Comparison of ENCODE assay signal across 8 mouse cellular contexts in genomic region chr3:133600447-133601220, GRCm38 (mm10). TPM values are rescaled to one million over a fixed set of nuclear protein-coding genes. Genes with fewer than 3 reads are reported as not detected.
DNase-seq lines count a peak whose midpoint lies in the region; ATAC-seq lines count a peak whose summit lies in the region.

No protein-coding gene starts in this region.

- H3K27me3 ChIP-seq in embryonic facial prominence, embryonic 12.5 days, result no peaks in the 10 kb centered on the region
- H3K27me3 ChIP-seq in midbrain, embryonic 14.5 days (ENCODE audit: control insufficient read depth, insufficient read depth, low read length), result no peaks in the 10 kb centered on the region

- H3K4me2 ChIP-seq in embryonic facial prominence, embryonic 12.5 days (replicated peaks), result peak overlapping the region; percentile 23; the same call in 1 of the 2 replicates
- H3K4me2 ChIP-seq in midbrain, embryonic 14.5 days (ENCODE audit: low read length), result peak overlapping the region; percentile 37

- intact Hi-C loops in left cerebral cortex, postnatal 10 days (cut with DNase I), result no loop called here

- H3K4me3 ChIP-seq in embryonic facial prominence, embryonic 12.5 days, result no peak overlapping the region
- H3K4me3 ChIP-seq in midbrain, embryonic 14.5 days (replicated peaks; ENCODE audit: low read depth, low read length), result no peak overlapping the region

- ATAC-seq in embryonic facial prominence, embryonic 12.5 days (ENCODE audit: insufficient number of reproducible peaks, insufficient read depth, low FRiP score, low TSS enrichment), result no peak
- peak; percentile 58; the same call in 1 of the 2 replicates for ATAC-seq in granulocyte monocyte progenitor cell, adult 5-6 weeks (replicated peaks; ENCODE audit: poor library complexity, severe bottlenecking)
- ATAC-seq in midbrain, embryonic 14.5 days (ENCODE audit: low FRiP score, low TSS enrichment), result peak; percentile 32; the same call in 1 of the 2 replicates
- no peak for ATAC-seq in megakaryocyte-erythroid progenitor cell, adult 5-6 weeks (replicated peaks; ENCODE audit: low FRiP score, low TSS enrichment, poor library complexity, severe bottlenecking)

- H3K9me3 ChIP-seq in embryonic facial prominence, embryonic 12.5 days, result no peaks in the 10 kb centered on the region
- no peaks in the 10 kb centered on the region for H3K9me3 ChIP-seq in midbrain, embryonic 14.5 days (ENCODE audit: control insufficient read depth, low read length)

- H3K9ac ChIP-seq in embryonic facial prominence, embryonic 12.5 days, result 0 out of 2 replicates have a peak overlapping the region, but pooled peaks have one; percentile 15
- peak overlapping the region; percentile 30 for H3K9ac ChIP-seq in midbrain, embryonic 14.5 days (replicated peaks; ENCODE audit: low read length)

- 16% methylated on average over 11 of the region's 11 CpGs for WGBS in embryonic facial prominence, embryonic 12.5 days
- 12% methylated on average over 11 of the region's 11 CpGs for WGBS in midbrain, embryonic 14.5 days

- no peaks in the 10 kb centered on the region for H3K36me3 ChIP-seq in embryonic facial prominence, embryonic 12.5 days
- H3K36me3 ChIP-seq in midbrain, embryonic 14.5 days (ENCODE audit: control insufficient read depth, insufficient read depth, low read length), result no peaks in the 10 kb centered on the region

- H3K4me1 ChIP-seq in embryonic facial prominence, embryonic 12.5 days, result peaks cover 9% of the 10 kb centered on the region
- H3K4me1 ChIP-seq in midbrain, embryonic 14.5 days (ENCODE audit: control insufficient read depth, insufficient read depth, low read length), result peaks cover 11% of the 10 kb centered on the region

- peak overlapping the region; percentile 68 for H3K27ac ChIP-seq in embryonic facial prominence, embryonic 12.5 days
- peak overlapping the region; percentile 50 for H3K27ac ChIP-seq in midbrain, embryonic 14.5 days (replicated peaks; ENCODE audit: low read depth, low read length)

- DNase-seq in ZHBTc4 (ENCODE audit: low read depth, low spot score), result peak; percentile 69
- peak; percentile 6 for DNase-seq in kidney, adult 11 months
- DNase-seq in left cerebral cortex, postnatal 10 days (ENCODE audit: extremely low spot score in 1 of 2, low spot score in 2 of 2), result peak; percentile 62 to 76
- peak; percentile 76 for DNase-seq in midbrain, embryonic 14.5 days
- peak; percentile 85 for DNase-seq in telencephalon, adult 2 months (ENCODE audit: low read depth, low spot score)

RNA-seq across cellular contexts. Expression of gene Tet2, which starts 55.7 kb away (rescaled TPM):
- polyA plus RNA-seq in embryonic facial prominence, embryonic 12.5 days (2016; fragmentation: Nextera tagmentation; extraction: Ambion mirVana), result 21.8 and 22.4 TPM in 2 replicates
- total RNA-seq in granulocyte monocyte progenitor cell, adult 5-6 weeks (2014; fragmentation: Nextera tagmentation), result 79.7 and 95.8 TPM in 2 replicates
- total RNA-seq in granulocyte monocyte progenitor cell, adult 5-6 weeks (2017), result 60.2 and 63.6 TPM in 2 replicates
- total RNA-seq in left cerebral cortex, postnatal 10 days (2021), result 10 to 100 TPM; 53.5 to 55.1 TPM
- 25.6 and 27.3 TPM in 2 replicates for polyA plus RNA-seq in midbrain, embryonic 14.5 days (2014; fragmentation: Nextera tagmentation; extraction: Ambion mirVana)
- total RNA-seq in megakaryocyte-erythroid progenitor cell, adult 5-6 weeks (2014; fragmentation: Nextera tagmentation), result 35.1 and 38.7 TPM in 2 replicates
- 26.5 and 29.9 TPM in 2 replicates for total RNA-seq in megakaryocyte-erythroid progenitor cell, adult 5-6 weeks (2017)

Comparison
In these comparisons a context has a peak if more than half of its experiments do, and no peak if none do; other contexts are left out.
1. DNase-seq: peak in every context shown above with its lines; median percentile 85 in telencephalon, adult 2 months; 76 in midbrain, embryonic 14.5 days; 69 in ZHBTc4; 69 in left cerebral cortex, postnatal 10 days; 6 in kidney, adult 11 months.
2. ATAC-seq: peak in granulocyte monocyte progenitor cell, adult 5-6 weeks (single experiment) and midbrain, embryonic 14.5 days (single experiment); none in embryonic facial prominence, embryonic 12.5 days (single experiment) and megakaryocyte-erythroid progenitor cell, adult 5-6 weeks (single experiment).